Mouse (Mus musculus) spleen, postnatal 14 days (tissue): ENCODE measurements at regions not wholly inside any gene's neighbourhood (a gene's known extent, or its start where the extent isn't known, plus 50 kb on each side); places are given as distances from the start of the nearest gene placed in this dataset.

Source experiments
- DNase-seq, 2 experiments: peaks; one replicate each; pipeline ENCODE4 v3.0.0; 2021 to 2022; ENCODE audit warnings: low spot score in 2 of 2

DNA sequence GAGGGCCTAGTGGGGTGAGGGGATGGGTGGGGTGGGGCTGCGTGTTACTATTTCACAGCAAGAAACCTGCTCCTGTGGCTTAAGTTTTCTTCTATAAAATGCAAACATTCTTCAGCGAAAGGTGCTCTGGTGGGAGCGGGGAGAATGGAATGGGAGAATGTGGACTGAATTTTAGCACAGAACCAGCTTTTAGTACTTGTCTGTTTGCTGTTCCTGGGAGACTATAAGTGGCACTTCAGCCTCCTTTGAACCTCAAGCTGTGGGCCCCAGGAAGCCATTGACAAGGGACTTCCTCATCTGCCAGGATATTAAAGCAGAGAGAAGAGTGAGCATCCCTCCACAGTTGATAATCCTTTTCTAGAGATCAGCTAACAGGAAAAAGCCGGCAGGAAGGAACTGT lies 580.2 kb downstream of the Zfp706 start:
- no peak for DNase-seq

DNA sequence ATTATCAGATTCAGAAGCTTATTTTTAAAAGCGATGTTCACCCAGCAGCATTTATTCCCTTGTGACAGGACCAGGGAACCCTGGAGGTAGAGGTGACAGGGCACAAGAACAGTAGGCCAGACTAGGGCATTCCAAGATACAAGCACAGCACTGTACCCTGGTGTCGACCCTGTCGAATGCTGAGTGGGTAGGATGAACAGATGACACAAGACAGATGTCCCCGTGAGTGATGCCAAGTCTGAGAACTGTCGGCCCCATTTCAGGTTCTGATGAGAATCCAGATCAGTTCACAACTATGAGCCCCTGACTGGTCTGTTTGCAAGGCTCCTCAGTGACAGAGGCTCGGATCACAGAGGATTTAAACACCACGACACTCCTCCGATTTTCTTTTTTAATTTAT lies 581.7 kb downstream of the Zfp706 start:
- no peak for DNase-seq

- DNase-seq = no peak
Observed at GRCm38 (mm10) chr15:36424047-36424446, 583.5 kb downstream of the Zfp706 start.

DNA sequence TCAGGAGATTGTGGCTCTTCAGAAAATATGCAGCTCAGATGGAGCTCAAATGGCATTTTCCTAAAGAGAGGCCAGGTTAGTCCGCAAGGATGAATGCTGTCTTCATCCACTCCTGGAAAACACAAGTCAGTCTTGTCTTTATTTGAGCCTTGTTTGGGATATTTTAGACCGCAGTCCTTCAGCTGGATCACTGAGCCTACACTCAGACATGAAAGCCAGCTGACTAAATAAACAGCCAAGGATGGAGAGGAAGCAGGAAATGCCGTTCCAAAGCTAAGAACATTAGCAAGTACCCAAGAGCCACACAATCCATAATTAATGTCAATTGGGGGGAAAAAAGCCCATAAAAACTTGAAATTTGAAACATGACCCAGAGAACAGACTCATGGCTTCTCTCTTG lies 584.8 kb downstream of the Zfp706 start:
- DNase-seq = no peak

DNA sequence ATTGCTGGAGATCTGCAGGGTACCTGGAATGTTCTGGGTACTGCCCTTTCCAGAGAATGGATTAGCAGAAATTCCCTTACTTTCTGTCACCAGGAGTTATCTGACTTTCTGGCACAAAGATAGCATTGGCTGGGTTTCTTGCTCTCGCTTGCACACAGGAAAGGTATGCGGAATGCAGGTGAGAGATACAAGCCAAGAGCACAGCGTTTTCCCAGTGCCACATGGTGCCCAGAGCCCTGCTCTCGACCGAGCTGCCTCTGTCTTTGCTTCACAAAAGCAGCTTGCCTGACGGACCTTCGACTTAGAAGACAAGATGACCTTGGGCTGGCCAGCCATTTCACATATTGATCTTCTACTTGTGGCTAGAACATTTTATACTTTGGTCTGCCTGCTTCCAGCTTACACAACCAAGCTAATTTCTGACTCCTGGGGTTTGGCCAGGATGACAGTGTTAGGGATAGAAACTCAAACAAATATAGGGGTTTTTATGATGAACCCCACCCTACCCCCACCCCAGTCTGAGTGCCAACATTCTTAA lies 587.6 kb downstream of the Zfp706 start:
- DNase-seq = no peak

DNA sequence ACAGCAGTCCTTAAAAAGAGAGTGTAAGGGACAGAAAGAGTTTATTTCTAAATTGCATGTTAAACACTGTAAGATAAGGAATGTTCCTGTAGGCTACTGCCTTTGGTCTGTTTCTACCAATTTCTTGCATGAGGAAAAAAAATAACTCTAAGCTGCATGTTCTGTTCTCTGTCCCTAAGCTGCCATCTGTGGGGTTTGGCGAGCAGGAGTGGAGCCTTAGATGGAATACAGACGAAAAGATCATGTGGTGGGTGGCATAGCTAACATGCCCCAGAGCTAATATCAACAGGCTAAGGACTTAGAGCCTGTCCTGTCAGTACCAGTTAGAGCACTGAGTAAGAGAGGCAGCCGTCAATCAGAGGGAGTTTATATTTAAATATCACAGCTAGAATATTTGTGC lies 590.1 kb downstream of the Zfp706 start:
- DNase-seq = no peak

GRCm38 (mm10) chr15:36415552-36416249 lies 591.9 kb downstream of the Zfp706 start:
- DNase-seq = no peak

DNA sequence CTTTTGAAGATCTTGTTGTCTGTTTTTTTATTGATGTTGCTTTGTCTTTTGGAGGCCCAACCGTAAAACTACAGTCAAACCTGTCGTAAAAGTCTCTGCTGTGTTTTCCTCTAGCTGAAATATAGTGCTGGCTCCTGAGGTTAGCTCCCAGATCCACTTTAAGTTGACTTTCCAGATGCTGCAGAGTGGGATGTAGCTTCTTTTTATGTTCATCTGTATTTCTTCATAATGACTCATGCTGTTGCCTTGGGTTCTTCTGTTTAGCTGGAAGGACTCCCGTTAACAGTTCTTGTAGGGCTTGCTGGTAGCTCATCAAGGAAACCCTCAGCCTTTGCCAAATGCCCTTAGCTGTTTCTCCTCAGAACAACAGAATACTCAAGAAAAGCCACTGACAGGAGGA lies 595.6 kb downstream of the Zfp706 start:
- DNase-seq = no peak

- no peak for DNase-seq
Observed at GRCm38 (mm10) chr15:36405446-36405845, 602.1 kb downstream of the Zfp706 start.

GRCm38 (mm10) chr15:36403336-36404119 lies 604.0 kb downstream of the Zfp706 start:
- DNase-seq = no peak

DNA sequence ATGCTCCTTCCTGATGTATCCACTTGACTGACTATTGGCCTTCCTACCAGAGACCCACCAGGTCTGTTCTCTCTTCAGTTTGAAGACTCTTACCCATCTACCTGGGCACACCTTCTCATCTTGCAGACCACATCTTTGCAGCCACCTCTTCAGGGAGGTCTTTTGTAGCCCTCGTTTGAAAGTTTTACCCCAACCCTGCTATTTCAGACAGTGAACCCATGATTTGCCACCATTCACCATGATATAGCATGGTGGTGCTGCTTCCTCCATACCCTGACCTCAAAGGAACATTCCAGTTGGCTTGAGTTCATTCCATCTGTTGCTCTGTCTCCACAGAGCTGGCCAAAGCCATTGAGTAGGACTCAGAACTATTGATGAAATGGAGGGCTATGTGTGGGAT lies 605.5 kb downstream of the Zfp706 start:
- no peak for DNase-seq

DNA sequence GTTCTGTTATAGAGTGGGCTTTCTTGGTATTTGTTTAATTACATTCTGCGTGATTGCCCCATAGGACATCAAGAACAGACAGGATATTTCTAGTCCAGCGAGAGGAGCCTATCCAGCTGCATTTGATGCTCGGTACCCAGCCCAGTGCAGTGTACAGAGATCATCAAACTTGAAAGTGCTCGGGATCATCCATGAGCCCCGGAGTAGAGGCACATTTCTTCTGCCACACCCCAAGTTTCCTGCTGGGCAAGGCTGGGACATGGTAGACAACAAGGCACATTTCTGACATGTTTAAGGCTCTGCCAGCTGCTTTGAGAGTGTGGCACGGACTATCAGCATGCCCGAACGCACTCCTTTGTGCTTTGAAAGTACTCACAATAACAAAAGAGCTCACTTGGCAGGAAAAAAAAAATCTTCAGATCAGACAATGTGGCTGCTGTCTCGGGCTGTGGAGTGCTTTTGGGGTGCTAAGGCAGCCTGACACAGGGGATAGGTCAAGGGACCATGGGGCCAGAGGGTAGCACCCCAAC lies 607.2 kb downstream of the Zfp706 start:
- no peak for DNase-seq

DNA sequence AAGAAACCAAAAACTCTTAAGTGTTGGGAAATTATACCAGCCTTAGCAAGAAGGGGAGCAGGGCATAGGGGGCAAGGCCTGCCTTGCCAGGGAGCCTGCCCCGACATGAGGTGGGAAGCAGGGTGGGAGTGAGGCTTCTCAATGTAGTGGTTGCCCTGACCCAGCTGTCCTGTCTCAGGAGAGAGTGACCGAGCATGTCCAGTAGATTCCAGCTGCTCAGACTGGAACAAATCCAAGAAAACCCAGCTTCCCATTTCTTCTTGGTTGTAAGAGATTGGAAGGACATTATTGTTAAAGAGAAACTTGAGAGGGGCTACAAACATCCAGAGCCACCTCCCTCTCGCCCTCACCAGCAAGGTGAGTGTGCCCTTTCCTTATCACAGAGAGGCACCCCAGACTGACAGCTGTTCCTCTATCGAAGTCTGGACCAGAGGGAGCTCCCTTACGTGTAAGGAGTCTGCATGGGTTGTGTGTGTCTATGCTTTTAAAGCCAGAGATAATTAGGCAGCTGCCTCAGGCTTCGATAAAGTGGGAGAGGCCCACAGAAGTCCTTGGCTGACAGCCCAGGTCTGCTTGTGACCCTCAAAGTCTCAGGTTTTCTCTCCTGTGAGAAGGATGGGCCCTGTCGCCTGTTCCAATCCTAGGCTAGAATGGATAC lies 608.1 kb downstream of the Zfp706 start:
- no peak for DNase-seq

DNA sequence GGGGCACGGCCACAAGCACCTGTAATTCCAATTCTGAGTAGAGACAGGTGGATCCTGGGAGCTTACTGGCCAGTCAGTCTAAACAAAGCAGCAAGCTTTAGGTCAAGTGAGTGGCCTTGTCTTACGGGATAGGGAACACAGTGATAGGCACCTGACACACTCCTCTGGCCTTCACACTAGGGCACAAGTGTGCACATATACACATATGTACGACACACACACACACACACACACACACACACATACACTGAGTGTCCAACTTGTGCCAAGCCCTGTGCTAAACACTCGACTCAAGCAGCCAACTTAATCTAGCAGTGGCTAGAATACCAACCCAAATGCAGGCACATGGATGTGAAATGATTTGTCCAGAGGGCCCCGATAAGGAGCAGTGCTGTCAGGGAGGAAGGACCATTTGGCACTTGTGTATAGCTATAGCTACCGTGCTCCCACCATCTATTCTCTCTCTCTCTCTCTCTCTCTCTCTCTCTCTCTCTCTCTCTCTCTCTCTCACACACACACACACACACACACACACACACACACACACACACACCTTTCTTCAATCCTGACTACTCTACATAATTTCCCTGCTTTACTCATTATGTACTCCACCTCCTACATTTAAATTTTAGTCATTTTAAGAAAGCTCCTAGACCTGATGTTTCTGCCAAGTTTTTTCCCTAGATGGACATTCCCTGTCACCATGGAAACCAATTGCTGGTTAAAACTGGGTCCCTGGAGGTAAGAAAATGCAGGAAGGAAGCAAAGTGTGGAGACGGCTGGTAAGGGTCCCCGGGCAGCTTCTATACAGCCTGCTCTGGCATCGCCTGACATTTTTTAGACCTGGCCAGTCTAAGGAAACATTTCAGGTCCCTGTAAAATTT lies 609.2 kb downstream of the Zfp706 start:
- DNase-seq = no peak

- no peak for DNase-seq
Observed at GRCm38 (mm10) chr15:36396791-36397190, 610.8 kb downstream of the Zfp706 start.

DNA sequence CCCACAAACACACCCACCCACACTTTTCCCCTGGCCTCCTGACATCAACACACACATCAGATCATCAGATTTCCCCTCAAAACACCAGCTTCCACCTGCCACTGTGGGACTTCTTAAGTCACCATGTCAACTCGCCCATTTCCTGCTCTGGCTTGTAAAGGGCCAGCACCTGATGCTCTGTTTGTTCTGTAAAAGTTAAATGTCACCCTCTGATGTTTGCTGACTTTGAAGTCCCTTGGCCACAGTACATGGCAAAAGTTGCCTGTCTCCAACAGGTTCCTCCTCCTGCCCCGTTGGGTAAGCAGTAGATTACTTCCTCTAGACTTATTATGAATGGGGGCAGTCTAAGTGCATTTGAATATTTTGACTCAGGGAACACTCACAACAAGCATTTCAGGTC lies 611.3 kb downstream of the Zfp706 start:
- DNase-seq = no peak

DNA sequence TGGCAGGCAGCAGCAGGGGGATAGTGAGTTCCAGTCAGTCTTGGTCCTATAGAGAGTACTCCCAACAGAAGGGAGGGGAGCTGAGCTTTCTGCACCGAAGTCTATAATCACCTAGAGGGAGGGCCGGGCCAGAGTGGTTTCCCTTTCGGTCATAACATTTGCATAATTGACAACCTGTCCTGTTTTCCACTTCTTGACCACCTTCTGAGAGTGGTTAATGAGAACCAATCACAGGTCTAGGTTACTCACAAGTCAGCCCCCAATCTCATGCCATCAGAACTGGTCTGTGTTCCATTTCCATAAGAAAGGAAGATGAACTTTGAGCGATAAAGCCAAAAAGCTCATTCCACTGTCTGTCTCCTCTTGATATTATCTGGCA lies 611.9 kb downstream of the Zfp706 start:
- DNase-seq = no peak

DNA sequence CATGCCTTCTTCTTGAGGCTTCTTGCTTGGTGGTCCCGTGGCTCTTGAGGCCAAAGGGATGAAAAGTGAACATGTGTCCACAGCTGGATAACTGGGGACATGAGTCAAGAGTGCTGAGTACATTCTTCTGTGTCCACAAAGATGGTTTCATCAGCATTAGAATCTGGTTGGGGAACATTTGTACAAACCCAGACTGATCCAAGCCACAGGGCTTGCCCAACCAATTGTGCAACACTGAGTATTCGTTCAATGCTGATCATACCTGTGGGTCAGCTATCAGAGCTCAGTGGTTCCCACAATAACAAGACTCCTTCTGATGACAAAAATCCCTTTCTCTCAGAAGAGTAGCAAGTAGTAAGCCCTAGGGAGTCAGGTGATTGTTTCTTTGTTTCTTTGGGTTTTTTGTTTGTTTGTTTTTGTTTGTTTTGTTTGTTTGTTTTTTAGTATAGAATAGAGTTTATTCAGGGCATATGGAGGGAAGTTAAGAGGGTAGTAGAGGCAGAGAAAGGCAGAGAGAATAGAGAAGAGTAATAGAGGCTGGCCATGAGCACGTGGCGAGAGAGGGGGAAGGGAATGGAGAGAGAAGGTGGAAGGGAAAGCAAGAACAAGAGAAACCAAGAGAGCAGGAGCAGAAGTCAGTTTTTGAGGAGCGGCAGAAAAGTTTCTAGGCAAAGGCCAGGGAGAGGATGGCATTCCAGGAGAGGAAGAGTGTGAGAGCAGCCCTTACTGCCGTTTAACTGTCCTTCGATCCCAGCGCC lies 612.5 kb downstream of the Zfp706 start:
- DNase-seq = no peak

DNA sequence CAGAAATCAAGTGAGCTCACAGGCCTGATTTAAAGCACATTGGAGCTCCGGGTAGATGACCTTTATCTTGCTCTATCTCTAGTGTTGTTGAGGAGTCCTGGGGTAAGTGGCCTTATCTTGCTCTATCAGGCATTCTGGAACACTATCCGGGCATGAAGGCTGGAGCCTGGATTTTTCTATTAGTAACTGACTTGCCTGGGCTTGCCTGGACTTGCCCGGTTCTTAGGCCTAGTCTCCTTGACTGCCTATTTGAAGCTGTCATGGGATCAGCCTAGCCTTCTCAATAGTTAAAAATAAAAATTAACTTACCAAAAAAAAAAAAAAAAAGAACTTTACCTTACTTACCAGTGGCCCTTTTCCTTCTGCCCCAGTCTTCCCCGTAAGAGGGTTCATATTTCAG lies 617.8 kb downstream of the Zfp706 start:
- no peak for DNase-seq

- no peak for DNase-seq
Observed at GRCm38 (mm10) chr15:36381228-36381671, 626.3 kb downstream of the Zfp706 start.
